Mouse (Mus musculus) small intestine, adult 2 months (tissue): ENCODE data around the gene Dnajc11.

ENCODE experiments used
- CTCF ChIP-seq: fragments of 200-500 bp; IDR thresholded peaks from 2 replicates; pipeline ENCODE4 v1.5.1; 2012; ENCODE audit warnings: low read depth, mild to moderate bottlenecking, control low read depth, inconsistent platforms, low read length, moderate library complexity, mixed read lengths; ENCODE audit not compliant: insufficient replicate concordance, insufficient read length; ENCODE audit errors: extremely low read depth
- POLR2A ChIP-seq: fragments of 200-500 bp; IDR thresholded peaks from 2 replicates; pipeline ENCODE4 v1.6.1; 2012; ENCODE audit warnings: low read depth, mild to moderate bottlenecking, control low read depth, inconsistent platforms, low read length, moderate library complexity

DNA sequence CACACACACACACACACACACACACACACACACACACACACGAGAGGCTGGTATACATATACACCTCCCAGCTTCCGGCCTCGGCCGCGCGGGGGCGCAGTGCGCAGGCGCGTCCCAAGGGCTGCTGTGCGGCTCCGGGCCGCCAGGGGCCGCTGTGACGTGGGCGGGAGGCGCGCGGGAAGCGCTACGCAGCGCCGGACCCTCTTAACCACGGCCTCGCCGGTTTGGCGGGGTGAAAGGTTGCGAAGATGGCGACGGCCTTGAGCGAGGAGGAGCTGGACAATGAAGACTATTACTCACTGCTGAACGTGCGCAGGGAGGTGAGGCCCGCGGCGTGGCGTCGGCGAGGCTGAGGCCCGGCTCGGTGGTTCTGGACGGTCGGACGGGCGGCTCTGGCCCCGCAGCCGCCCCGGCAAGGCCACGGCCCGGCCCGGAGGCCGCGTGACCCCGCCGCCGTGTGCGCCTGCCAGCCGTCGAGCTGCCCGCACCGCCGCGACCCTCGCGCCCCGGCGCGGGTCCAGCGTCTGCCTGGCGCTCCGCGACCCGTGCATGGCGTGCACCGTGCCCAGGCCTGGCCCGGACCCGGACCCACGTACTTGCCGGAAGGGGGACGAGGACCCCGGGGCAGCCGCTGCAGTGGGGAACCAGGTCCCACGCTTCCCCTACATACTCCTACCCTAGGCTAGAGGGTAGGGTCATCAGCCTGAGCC lies at the start of gene Dnajc11:
- peak; percentile 94 for TF ChIP-seq CTCF
- TF ChIP-seq POLR2A: peak; percentile 31; the same call in 1 of the 2 replicates
